Mouse (Mus musculus) left cerebral cortex, postnatal 14 days (tissue): Measurements from ENCODE around the gene Rnf150. TPM values are rescaled to one million over a fixed set of nuclear protein-coding genes. Genes with fewer than 3 reads are reported as not detected.

Experiments
- DNase-seq, 2 experiments: peaks; one replicate each; pipeline ENCODE4 v3.0.0; 2021 to 2022; ENCODE audit warnings: low spot score in 2 of 2, mixed read lengths in 1 of 2
- intact Hi-C: fragments of 180-260 bp; cut with DNase I; formaldehyde crosslinking; loops from one replicate; pipeline ENCODE4 v1.15.1; 2025
- long read RNA-seq, 2 experiments: library from polyadenylated mRNA; stranded (forward); transcript quantifications; one replicate each; pipeline ENCODE4 v2.0.0; 2021
- total RNA-seq, 2 experiments: library from RNA; stranded (reverse); gene quantifications; 2 replicates each; pipeline ENCODE4 v1.2.3; 2021

Rnf150 gene
- total RNA-seq: 10 to 100 TPM; 33.0 to 35.0 TPM
- long read RNA-seq, experiment 1, partial matches to known transcripts: 0 of 8 reads
- long read RNA-seq, experiment 1, other reads (novel, unspliced or antisense): 8 of 8 reads
- long read RNA-seq, experiment 2, partial matches to known transcripts: 0 of 2 reads
- long read RNA-seq, experiment 2, other reads (novel, unspliced or antisense): 2 of 2 reads

DNA sequence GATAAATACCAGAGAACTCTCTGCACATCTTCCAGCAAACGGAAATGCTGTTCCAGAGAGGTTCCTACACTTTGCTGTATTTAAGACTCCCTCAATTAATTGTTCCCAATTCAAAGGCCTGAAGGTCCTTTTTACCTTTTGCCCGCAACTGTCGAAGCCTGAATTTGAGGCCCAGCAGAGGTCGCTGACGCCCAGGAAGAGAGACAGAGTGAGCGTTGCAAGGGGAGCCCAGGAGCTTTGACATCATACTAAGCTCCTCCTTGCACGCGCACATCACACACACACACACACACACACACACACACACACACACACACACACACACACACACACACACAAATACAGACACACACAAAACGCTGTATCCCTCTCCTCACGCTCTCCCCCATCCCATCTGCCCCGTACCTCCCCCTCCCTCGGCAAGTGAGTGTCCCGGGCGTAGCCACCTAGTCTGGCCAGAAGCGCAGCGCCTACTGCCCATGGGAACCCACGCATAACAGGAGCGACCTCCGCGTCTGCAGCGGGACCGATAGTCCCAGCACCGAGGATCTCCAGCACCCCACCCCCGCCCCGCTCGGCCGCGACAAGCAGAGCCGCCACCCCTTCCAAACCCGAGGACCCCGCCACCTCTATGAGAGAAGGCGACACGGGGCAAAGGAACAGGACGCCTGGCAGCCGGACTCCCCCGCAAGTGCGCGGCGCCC, at the start of gene Rnf150:
Gene Rnf150, plus strand, starts transcription at position 316 of the 704 bp plus-strand sequence.
- intact Hi-C loops: loop anchor here (1.0 kb wide), 1 partner anchor 226 kb away; no protein-coding TSS in a partner anchor
- peak; percentile 88 to 89 for DNase-seq

DNA sequence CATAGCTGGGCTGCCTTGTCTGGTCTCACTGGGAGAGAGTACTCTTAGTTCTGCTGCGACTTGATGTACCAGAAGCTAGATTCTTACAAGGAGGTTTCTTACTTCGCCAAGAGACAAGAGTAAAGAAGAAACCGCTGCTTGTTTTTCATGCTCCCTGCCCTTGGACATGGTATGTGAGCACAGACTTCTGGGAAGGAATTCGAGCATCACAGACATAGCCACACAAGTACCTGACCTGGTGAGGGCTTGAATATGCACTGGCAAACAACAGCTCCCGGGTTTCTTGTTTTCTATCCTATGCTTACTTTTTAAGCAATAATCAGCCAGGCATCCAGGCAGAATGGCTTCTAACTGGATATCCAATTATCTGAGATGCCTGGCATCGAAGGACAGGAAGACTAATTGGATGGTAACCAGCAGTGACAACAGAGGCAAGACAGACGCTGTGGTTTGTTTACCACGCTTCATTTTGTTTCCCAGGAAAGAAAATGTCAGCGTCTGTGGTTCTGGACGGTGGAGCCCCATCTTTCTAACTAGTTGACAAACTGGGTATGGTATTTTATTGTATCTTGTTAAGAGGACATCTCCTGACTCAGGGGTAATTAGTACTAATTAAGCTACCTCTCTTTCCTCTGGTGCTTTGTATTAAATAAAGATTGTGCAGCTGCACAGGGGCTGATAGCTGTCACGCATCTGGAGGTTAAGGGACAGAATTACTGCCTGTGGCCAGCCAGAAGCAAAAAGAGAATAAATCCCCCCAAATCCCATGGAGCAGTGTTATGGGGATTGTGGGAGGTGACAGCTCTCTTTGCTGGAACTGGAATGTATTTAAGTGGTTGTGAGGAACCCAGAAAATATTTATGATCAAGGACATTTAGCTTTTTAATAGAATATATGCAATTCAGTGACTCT, 36.8 kb upstream of the Rnf150 start:
- intact Hi-C loops: no loop called here
- DNase-seq: no peak

DNA sequence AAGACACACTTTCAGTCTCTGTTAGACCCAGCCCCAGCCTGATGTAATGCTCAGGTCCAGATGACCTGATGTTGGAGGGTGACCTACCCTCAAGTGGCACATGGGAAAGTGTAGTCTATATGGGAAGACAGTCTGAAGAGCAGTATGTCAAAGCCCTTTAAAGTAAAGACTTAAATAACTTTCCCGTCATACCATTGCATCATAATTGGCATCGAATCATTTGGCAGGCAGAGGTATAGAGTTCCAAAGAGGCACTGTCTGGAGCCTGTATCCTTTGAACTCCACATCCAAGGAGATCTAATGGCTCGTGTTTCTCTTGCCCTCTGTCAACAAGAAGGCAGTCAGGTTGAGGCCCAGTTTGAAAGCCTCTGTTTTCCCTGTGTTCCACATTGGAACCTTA, 22.7 kb upstream of the Rnf150 start:
- intact Hi-C loops: no loop called here
- no peak for DNase-seq

- no peak for DNase-seq
- intact Hi-C loops: no loop called here
Observed at GRCm38 (mm10) chr8:82840963-82841362, 22.2 kb upstream of the Rnf150 start.

GRCm38 (mm10) chr8:82841520-82842142, 21.5 kb upstream of the Rnf150 start:
- intact Hi-C loops: no loop called here
- DNase-seq: no peak

GRCm38 (mm10) chr8:82843697-82844096, 19.5 kb upstream of the Rnf150 start:
- intact Hi-C loops: no loop called here
- DNase-seq: no peak

DNA sequence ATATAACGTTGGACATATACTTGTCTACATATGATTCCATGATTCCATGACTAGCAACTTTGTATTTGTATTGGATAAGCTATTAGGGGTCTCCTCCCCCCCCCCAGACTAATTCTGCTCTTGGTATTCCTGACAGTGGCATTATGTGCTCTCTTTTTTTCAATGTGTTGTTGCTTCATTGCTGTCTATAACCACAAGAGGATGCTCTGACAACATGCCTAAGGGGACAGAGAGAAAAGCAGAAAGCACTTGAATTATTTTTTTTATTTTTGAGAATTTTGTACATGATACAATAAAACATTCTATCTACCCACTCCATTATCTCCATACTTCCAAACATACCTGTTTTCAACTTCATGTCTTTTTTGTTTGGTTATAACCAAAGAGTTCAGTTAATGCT, 18.7 kb upstream of the Rnf150 start:
- DNase-seq: no peak
- intact Hi-C loops: no loop called here

GRCm38 (mm10) chr8:82846098-82846497, 17.1 kb upstream of the Rnf150 start:
- DNase-seq: no peak
- intact Hi-C loops: no loop called here

- no peak for DNase-seq
- intact Hi-C loops: no loop called here
Observed at GRCm38 (mm10) chr8:82846730-82847129, 16.4 kb upstream of the Rnf150 start.

DNA sequence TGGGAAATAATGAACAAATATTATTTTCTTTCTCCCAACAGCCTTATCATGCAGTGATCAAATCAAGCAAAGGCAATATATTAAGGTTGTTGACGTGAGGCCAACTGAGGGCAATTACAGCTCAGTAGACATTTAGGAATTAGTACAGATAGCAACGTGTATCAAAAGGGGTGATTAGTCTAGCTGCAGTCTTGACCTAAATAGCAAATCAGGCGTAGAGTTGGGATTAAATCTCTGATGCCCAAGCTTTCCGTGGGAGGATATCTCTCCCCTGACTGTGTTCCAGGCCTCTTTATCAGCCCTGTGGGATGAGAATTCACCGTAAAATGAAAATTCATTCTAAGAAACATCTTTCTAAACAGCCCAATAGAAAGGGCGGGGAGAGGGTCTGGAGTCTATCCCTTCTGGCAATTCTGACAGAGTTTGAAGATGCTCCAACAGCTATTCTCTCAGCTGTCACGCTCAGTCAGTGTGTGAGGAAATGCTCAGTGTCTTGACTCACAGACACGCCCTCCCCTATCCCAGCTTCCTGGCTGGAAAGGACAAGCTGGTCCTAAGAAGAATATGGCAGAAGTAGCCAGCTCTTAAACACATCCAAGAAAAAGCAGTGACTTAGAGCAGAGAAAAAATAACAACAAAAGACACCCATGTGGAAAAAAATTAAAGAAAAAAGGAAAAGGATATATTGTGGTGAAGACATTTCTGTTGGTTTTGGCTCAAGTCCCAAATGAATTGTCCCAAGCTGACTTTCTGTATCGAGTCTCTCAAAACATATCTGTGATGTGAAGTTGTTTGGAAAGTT, 4.4 kb upstream of the Rnf150 start:
- intact Hi-C loops: no loop called here

DNA sequence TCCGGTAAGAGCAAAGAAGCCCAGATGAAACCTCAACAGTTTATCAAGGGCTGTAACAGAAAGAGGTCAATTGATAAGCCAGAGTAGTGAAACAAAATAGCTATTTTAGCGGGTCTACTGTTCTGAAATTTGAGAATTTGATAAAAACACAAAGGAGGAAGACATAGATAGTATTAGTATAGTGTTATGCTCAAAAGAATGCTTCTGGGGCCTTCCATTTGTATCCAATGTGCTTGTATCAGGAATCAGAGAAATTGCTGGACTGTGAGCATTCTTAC, 3.9 kb upstream of the Rnf150 start:
- intact Hi-C loops: no loop called here
- DNase-seq: no peak

More for the DNA sequence above, 4.4 kb upstream of the Rnf150 start:
- DNase-seq: no peak

GRCm38 (mm10) chr8:82863745-82864520, 777 bp downstream of the Rnf150 start:
- intact Hi-C loops: loop anchor here (1.0 kb wide), 1 partner anchor 225 kb away; no protein-coding TSS in a partner anchor
- DNase-seq: peak; percentile 43 to 60

DNA sequence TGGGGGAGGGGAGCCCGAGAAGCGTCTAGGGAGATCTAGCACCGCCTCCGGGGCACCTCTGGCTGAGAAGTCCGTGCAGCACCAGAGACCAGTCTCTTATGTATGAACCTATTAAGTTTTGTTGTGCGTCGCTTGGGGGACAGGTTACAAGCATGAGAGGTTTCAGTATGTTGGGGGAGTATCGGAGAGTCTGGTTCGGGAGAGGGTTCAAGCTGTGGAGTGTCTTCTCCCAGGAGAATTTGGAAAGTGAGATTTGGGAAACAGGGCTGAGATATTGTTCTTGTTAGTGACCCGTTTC, 1.3 kb downstream of the Rnf150 start:
- peak in 1 of 2 experiments; percentile 32 for DNase-seq
- intact Hi-C loops: no loop called here

GRCm38 (mm10) chr8:82865239-82865638, 2.1 kb downstream of the Rnf150 start:
- intact Hi-C loops: no loop called here
- peak; percentile 47 to 52 for DNase-seq

GRCm38 (mm10) chr8:82866251-82866650, 3.1 kb downstream of the Rnf150 start:
- DNase-seq: no peak
- intact Hi-C loops: no loop called here

DNA sequence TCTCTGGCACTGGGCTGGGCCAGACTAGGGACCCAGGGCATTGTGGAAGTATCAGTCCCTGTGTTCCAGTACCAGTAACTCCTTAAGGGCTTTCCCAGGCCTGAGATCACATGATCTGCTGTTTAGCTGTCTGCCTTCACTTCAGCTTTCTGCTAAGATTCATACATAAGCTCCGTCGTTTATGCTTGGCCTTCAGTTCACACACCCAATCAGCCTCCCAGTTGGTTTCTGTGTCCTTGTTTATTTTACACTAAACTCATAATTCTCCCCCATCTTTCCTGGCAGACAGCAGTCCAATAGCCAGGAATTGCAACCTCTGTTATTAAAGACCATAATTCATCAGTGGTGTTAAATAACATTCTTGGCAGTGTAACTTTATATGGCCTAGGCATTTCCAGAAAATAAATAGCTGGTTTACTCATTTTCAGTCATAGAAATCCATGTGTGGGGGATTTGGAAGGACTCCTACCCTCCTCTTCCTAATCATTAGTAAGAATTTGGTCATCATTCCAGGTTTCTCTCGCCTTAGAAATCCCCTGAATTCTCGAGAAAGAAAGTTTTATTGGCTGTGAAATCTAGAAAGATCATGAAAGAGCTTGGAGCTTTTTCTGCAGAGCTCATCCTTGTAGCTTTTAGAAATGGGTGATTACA, 7.8 kb downstream of the Rnf150 start:
- intact Hi-C loops: no loop called here
- DNase-seq: no peak

DNA sequence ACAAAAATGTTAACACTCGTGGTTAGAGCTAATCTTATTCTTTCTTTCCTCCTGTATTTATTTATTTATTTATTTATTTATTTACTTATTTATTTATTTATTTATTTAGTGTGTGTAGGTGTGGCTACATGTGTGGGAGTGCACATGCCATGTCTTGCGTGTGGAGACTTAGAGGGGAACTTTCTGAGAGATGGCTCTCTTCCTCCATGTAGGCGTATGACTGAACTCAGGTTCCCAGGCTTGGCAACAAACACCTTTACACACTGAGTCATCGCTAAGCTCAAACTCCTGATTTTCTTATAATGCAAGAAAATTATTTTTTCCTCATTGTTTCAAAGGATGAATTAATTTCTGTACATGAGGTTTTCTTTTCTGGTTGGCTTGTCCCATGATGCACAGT, 8.8 kb downstream of the Rnf150 start:
- intact Hi-C loops: no loop called here

DNA sequence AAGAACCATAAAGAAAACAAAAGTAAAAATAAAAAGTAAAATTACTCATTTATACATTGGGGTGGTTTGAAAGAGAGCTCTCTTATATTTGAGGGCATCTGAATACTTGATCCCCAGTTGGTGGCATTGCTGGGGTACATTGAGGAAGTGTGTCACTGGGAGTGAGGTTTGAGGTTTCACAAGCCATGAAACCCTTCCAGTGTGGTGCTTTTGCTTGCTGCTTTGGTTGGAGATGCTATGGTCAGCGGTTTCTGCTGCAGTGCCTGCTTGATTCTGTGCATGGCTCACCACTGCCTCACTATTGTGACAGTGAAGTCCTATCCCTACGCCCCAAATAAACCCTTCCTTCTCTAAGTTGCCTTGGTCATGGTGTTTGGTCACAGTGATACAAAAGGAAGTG, 10.9 kb downstream of the Rnf150 start:
- no peak for DNase-seq
- intact Hi-C loops: no loop called here

More for the DNA sequence above, 8.8 kb downstream of the Rnf150 start:
- no peak for DNase-seq
